Mouse (Mus musculus) intestine, postnatal 0 days (tissue): ENCODE measurements around the gene Kdelr3. TPM values are rescaled to one million over a fixed set of nuclear protein-coding genes. Genes with fewer than 3 reads are reported as not detected.

Source experiments
- ATAC-seq: fragments of 200-750 bp; cut with Nextera tagmentation; 2 replicates; pipeline ENCODE4 v1.8.0; 2017; ENCODE audit warnings: mild to moderate bottlenecking, moderate TSS enrichment, moderate library complexity
- H3K27ac ChIP-seq: fragments of 300-500 bp; sonication (generic); 2 replicates; pipeline ENCODE4 v1.5.1; 2014; ENCODE audit warnings: mild to moderate bottlenecking, low read depth, low read length, moderate library complexity
- H3K27me3 ChIP-seq: fragments of 300-500 bp; sonication (generic); replicated peaks from 2 replicates; pipeline ENCODE4 v1.6.1; 2014; ENCODE audit warnings: low read length, mixed read lengths; ENCODE audit not compliant: control insufficient read depth, insufficient read depth
- H3K36me3 ChIP-seq: fragments of 300-500 bp; sonication (generic); 2 replicates; pipeline ENCODE4 v1.6.1; 2014; ENCODE audit warnings: mild to moderate bottlenecking, moderate library complexity; ENCODE audit not compliant: control insufficient read depth, insufficient read depth
- H3K4me1 ChIP-seq: fragments of 300-500 bp; sonication (generic); replicated peaks from 2 replicates; pipeline ENCODE4 v1.6.1; 2014; ENCODE audit warnings: antibody characterized with exemption, low read length, mixed read lengths; ENCODE audit not compliant: control insufficient read depth, insufficient read depth
- H3K4me2 ChIP-seq: fragments of 300-500 bp; sonication (generic); replicated peaks from 2 replicates; pipeline ENCODE4 v1.6.1; 2014; ENCODE audit warnings: low read depth, mild to moderate bottlenecking, moderate library complexity
- H3K4me3 ChIP-seq: fragments of 300-500 bp; sonication (generic); 2 replicates; pipeline ENCODE4 v1.5.1; 2014; ENCODE audit warnings: low read depth, low read length
- H3K9ac ChIP-seq: fragments of 300-500 bp; sonication (generic); 2 replicates; pipeline ENCODE4 v1.6.1; 2014; ENCODE audit warnings: mild to moderate bottlenecking, low read depth, low read length
- H3K9me3 ChIP-seq: fragments of 300-500 bp; sonication (generic); 2 replicates; pipeline ENCODE4 v1.6.1; 2016; ENCODE audit warnings: mixed run types; ENCODE audit not compliant: control insufficient read depth
- CTCF ChIP-seq: sonication (generic); IDR thresholded peaks from 2 replicates; pipeline ENCODE4 v1.5.1; 2016; ENCODE audit warnings: low read depth, mild to moderate bottlenecking, control low read depth, antibody characterized with exemption, moderate library complexity
- WGBS: fragments of 180-500 bp; shearing (Covaris S2); extraction: QIAGEN DNeasy Blood & Tissue Kit; methylation state at CpG from one replicate; pipeline ENCODE4 v1.1.7; 2014; 5-methylcytosine and 5-hydroxymethylcytosine counted together
- microRNA-seq: library from miRNA; unstranded; fragments of <30 nt; microRNA quantifications from one replicate; pipeline ENCODE4, GENCODE M21; 2016
- polyA plus RNA-seq: library from polyadenylated mRNA; unstranded; fragments of >200 nt; fragmentation: Nextera tagmentation; extraction: Ambion mirVana; gene quantifications from 2 replicates; pipeline ENCODE4 v1.2.1, GENCODE M21; 2015

Gene Kdelr3
- polyA plus RNA-seq, 1 experiment from 2014 or later, result 95.2 TPM

DNA sequence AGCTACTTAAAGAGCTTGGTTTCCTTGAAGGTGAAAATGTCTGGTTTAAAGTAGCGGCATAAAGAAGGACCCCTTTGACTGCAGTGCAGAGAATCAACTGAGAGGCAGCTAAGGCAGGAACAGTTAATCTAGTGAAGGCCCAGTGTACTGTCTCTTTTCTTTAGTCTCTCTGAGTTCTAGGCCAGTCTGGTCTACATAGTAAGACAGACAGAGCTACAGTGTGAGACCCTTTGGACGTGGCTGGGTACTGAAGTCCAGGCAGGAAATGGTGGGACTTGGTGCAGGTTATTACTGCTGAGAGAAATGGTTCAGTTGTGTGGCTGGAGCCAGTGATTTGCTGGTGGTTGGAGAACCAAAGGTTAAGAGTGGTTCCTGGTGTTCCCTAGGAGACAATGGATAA, 32.0 kb downstream of the Kdelr3 start:
- H3K9ac ChIP-seq, result no peak overlapping the region
- H3K27ac ChIP-seq, result no peak overlapping the region
- 100% methylated on average over 2 of the region's 2 CpGs for WGBS
- H3K9me3 ChIP-seq, result no peaks in the 10 kb centered on the region
- H3K36me3 ChIP-seq, result peaks cover 8% of the 10 kb centered on the region; the same call in 1 of the 2 replicates
- H3K27me3 ChIP-seq, result no peaks in the 10 kb centered on the region
- peaks cover 5% of the 10 kb centered on the region; the same call in 1 of the 2 replicates for H3K4me1 ChIP-seq
- no peak overlapping the region for H3K4me3 ChIP-seq
- no peak overlapping the region for H3K4me2 ChIP-seq
- TF ChIP-seq CTCF, result no peak
- no peak for ATAC-seq

DNA sequence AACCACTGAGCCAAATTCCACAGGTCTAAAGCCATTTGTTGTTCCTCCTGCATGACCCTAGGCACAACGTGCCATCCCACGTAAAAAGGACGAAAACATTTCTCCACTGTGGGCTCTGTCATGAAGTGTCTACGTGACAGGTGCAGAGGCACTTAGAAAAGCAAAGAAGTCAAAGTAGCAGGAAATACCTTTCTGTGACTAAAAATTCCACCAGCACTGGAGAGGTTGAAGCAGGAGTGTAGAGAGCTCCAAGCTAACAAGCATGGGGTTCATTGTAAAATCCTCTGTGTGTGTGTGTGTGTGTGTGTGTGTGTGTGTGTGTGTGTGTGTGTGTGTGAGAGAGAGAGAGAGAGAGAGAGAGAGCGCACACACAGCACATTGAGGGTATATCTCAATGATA, 36.4 kb downstream of the Kdelr3 start:
- H3K27me3 ChIP-seq, result no peaks in the 10 kb centered on the region
- no peak overlapping the region for H3K4me3 ChIP-seq
- H3K4me1 ChIP-seq, result no peaks in the 10 kb centered on the region
- H3K9me3 ChIP-seq, result no peaks in the 10 kb centered on the region
- no peaks in the 10 kb centered on the region for H3K36me3 ChIP-seq
- no peak overlapping the region for H3K4me2 ChIP-seq
- H3K9ac ChIP-seq, result no peak overlapping the region
- no peak for ATAC-seq
- 82% methylated on average over 5 of the region's 5 CpGs for WGBS
- H3K27ac ChIP-seq, result no peak overlapping the region
- TF ChIP-seq CTCF, result no peak

DNA sequence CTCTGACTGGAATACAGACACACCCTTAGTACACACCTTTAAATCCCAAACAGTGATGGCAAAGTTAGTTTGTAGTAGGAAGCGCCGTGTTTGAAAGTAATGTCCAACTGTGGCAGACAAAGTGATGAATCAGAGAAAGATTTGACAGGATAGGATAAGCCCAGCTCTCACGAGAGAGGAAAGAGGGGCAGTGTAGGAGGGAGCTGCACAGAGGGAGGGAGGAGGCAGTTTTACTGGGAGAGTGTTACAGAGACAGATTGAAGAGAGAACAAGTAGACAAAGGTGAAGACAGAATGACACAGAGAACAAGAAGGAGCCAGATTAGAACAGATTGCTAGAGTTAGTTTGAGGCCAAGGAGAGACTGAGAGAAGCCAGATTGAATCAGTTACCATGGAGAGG, 43.4 kb downstream of the Kdelr3 start:
- Histone ChIP-seq H3K27ac (no peak overlapping the region), H3K4me2 (no peak overlapping the region), H3K27me3 (no peaks in the 10 kb centered on the region), H3K9me3 (no peaks in the 10 kb centered on the region), H3K9ac (no peak overlapping the region), H3K36me3 (no peaks in the 10 kb centered on the region), H3K4me1 (no peaks in the 10 kb centered on the region), H3K4me3 (no peak overlapping the region)
- 41% methylated on average over 3 of the region's 3 CpGs for WGBS
- no peak for TF ChIP-seq CTCF
- ATAC-seq, result no peak

DNA sequence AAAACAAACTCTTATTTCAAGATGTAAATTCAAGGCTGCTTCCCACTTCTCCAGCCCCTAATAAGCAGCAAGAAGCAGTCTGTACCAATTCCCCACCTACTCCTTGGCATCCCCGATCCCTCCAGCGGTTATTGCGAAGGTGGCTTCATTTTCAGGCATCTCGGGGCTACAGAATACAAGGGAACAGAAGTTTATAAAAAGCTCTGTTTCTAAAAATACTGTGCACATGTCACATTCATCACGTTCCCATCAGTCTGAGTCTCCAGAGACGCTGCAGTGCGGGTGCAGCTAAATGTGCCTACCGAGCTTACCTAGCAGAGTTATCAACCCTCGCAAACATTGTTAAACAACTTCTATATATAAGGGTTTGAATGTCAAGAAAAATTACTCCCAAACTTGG, 46.2 kb downstream of the Kdelr3 start:
- Histone ChIP-seq H3K9ac (no peak overlapping the region), H3K36me3 (no peaks in the 10 kb centered on the region), H3K9me3 (no peaks in the 10 kb centered on the region), H3K27ac (no peak overlapping the region), H3K4me1 (no peaks in the 10 kb centered on the region), H3K4me3 (no peak overlapping the region), H3K27me3 (no peaks in the 10 kb centered on the region), H3K4me2 (no peak overlapping the region)
- WGBS, result 74% methylated on average over 9 of the region's 9 CpGs
- ATAC-seq, result no peak
- TF ChIP-seq CTCF, result no peak

DNA sequence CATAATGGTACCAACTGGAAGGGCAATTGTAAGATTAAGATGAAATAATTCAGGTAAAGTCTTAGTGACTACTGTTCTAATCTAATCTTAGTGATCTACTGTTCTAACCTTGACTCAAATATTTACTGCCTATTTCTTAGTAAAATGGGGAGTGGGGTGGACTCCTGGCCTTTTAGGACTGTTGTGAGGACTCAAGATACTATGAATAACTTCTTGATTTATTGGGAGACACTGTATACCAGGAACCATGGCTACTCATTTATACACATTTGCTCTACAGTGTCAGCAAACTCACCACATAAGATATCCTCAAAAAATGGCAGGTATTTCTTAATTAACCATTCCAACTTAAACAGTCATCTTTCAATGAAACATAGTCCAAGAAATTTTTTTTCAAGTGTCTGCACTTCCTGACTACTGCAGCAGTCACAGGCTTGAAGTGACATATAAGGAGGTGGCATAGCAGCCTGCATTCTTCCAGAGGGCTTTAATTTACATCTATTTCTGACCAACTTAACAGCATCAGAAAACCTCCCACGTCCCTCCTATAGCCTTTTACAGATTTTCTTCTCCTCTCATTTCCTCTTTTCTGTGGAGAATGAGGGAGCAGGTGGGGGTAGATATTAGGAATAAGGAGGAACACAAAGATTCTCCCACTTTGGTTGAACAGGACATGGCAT, 59.5 kb downstream of the Kdelr3 start:
- Histone ChIP-seq H3K4me1 (peaks cover 6% of the 10 kb centered on the region; the same call in 1 of the 2 replicates), H3K27ac (no peak overlapping the region), H3K4me3 (no peak overlapping the region), H3K4me2 (no peak overlapping the region), H3K36me3 (no peaks in the 10 kb centered on the region), H3K9me3 (no peaks in the 10 kb centered on the region), H3K9ac (no peak overlapping the region), H3K27me3 (no peaks in the 10 kb centered on the region)
- 0 out of 2 replicates have a peak, but pooled peaks have one; percentile 31 for ATAC-seq
- WGBS, result 61% methylated on average over 1 of the region's 1 CpGs
- TF ChIP-seq CTCF, result no peak

DNA sequence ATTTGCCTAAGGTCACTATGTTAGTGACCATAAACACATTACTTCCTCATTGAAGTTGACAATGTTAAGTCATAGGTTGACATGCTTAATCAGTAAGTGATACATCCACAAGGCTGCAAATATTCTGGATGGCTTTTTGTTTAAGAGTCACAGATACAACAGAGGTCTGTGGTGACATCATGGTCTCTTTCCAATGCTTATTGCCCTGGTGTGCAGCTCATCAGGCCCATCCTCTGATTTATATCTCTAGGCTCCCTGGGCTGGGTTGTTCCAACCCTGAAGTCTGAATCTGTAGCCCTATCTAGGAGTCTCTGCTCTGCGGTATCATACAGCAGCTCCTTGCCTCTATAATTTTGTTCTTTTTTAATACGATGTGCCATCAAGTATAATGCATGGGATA, 60.7 kb downstream of the Kdelr3 start:
- H3K4me3 ChIP-seq, result no peak overlapping the region

More for the DNA sequence above, 60.7 kb downstream of the Kdelr3 start:
- ATAC-seq, result no peak
- no peak overlapping the region for H3K9ac ChIP-seq
- no peaks in the 10 kb centered on the region for H3K9me3 ChIP-seq
- 86% methylated on average over 2 of the region's 2 CpGs for WGBS
- H3K27me3 ChIP-seq, result no peaks in the 10 kb centered on the region
- H3K4me2 ChIP-seq, result no peak overlapping the region
- H3K36me3 ChIP-seq, result no peaks in the 10 kb centered on the region
- no peak for TF ChIP-seq CTCF
- H3K4me1 ChIP-seq, result peaks cover 6% of the 10 kb centered on the region; the same call in 1 of the 2 replicates
- H3K27ac ChIP-seq, result no peak overlapping the region

Small RNA genes within 50 kb of the gene (microRNA-seq; reads per million reads assigned to microRNA genes)
- gene Gm44302, result not detected

Other genes starting within 250 kb of the Kdelr3 start
- gene Baiap2l2, start 230.9 kb upstream of the Kdelr3 start, polyA plus RNA-seq, result 19.3 and 21.3 TPM in 2 replicates
- 17.4 and 22.1 TPM in 2 replicates for gene Pla2g6, start 188.0 kb upstream of the Kdelr3 start, polyA plus RNA-seq
- 6.6 and 8.8 TPM in 2 replicates for gene Maff, start 169.8 kb upstream of the Kdelr3 start, polyA plus RNA-seq
- gene Tmem184b, start 112.8 kb upstream of the Kdelr3 start, polyA plus RNA-seq, result 32.7 and 34.1 TPM in 2 replicates
- gene Csnk1e, start 60.8 kb upstream of the Kdelr3 start, polyA plus RNA-seq, result 18.2 and 25.7 TPM in 2 replicates
- gene Kcnj4, start 11.2 kb upstream of the Kdelr3 start, polyA plus RNA-seq, result not detected in 2 replicates
- 18.7 and 23.8 TPM in 2 replicates for gene Ddx17, start 30.3 kb downstream of the Kdelr3 start, polyA plus RNA-seq
- 0.78 and 1.7 TPM in 2 replicates for gene Dmc1, start 88.7 kb downstream of the Kdelr3 start, polyA plus RNA-seq
- 0.13 and 0.27 TPM in 2 replicates for gene Fam227a, start 142.5 kb downstream of the Kdelr3 start, polyA plus RNA-seq
- 22.3 and 23.1 TPM in 2 replicates for gene Cby1, start 142.8 kb downstream of the Kdelr3 start, polyA plus RNA-seq
- 207 and 211 TPM in 2 replicates for gene Tomm22, start 154.4 kb downstream of the Kdelr3 start, polyA plus RNA-seq
- gene Josd1, start 171.5 kb downstream of the Kdelr3 start, polyA plus RNA-seq, result 9.4 and 9.7 TPM in 2 replicates
- gene Gtpbp1, start 174.4 kb downstream of the Kdelr3 start, polyA plus RNA-seq, result 15.0 and 15.3 TPM in 2 replicates
- gene Sun2, start 226.1 kb downstream of the Kdelr3 start, polyA plus RNA-seq, result 1.1 and 1.2 TPM in 2 replicates